Mouse (Mus musculus) kidney, adult 2 months (tissue): ENCODE measurements around the gene Ssh3.

Experiments used
- CTCF ChIP-seq: fragments of 200-500 bp; conservative IDR thresholded peaks from 2 replicates; pipeline ENCODE4 v1.5.1; 2011; ENCODE audit warnings: low read depth, mild to moderate bottlenecking, control low read depth, low read length, moderate library complexity, mixed read lengths; ENCODE audit not compliant: insufficient read depth, insufficient read length
- POLR2A ChIP-seq: fragments of 200-500 bp; IDR thresholded peaks from one replicate; pipeline ENCODE4 v1.6.1; 2011; ENCODE audit warnings: low read depth, low read length, control low read depth

- TF ChIP-seq CTCF = no peak
- no peak for TF ChIP-seq POLR2A
Measured at GRCm38 (mm10) chr19:4215451-4215840, 53.5 kb downstream of the Ssh3 start.
